Mouse (Mus musculus): ENCODE measurements around the gene Lsamp. TPM values are rescaled to one million over a fixed set of nuclear protein-coding genes. Genes with fewer than 3 reads are reported as not detected.

Lsamp gene
- polyA plus RNA-seq, 1 experiment from 2014 or later = 0.68 TPM

DNA sequence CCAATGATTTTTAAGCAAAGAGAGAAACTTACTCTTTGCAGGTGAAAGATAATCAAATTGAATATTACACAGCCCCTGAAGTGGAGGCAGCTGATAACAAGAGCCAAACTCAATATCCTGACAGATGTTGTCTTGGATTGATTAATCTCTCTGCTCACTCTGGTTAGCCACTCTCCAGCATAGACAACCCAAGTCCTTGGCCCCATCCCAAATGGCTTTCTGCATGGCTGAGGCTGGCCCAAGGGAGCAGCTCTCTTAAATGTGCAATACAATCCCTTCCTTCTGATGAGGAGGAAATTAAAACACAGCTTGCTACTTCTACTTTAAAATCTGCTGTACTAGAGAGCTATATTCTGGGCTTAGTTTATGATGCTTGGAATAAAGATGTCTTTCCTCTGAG lies 1572.9 kb downstream of the Lsamp start:
- no peak overlapping the region for H3K27ac ChIP-seq (ENCODE audit: low read length)
- H3K4me2 ChIP-seq (ENCODE audit: low read depth, low read length) = no peak overlapping the region
- H3K27me3 ChIP-seq (ENCODE audit: control insufficient read depth, insufficient read depth, low read length) = no peaks in the 10 kb centered on the region
- no peak for ATAC-seq (replicated peaks; ENCODE audit: extremely low read depth, insufficient read depth, low FRiP score)
- no peaks in the 10 kb centered on the region for H3K9me3 ChIP-seq (replicated peaks; ENCODE audit: control insufficient read depth, low read length)
- no peaks in the 10 kb centered on the region for H3K4me1 ChIP-seq (ENCODE audit: control insufficient read depth, insufficient read depth, low read length)
- H3K9ac ChIP-seq (ENCODE audit: low read length) = no peak overlapping the region
- H3K4me3 ChIP-seq (ENCODE audit: low read length) = no peak overlapping the region
- no peaks in the 10 kb centered on the region for H3K36me3 ChIP-seq (ENCODE audit: control insufficient read depth, insufficient read depth)

DNA sequence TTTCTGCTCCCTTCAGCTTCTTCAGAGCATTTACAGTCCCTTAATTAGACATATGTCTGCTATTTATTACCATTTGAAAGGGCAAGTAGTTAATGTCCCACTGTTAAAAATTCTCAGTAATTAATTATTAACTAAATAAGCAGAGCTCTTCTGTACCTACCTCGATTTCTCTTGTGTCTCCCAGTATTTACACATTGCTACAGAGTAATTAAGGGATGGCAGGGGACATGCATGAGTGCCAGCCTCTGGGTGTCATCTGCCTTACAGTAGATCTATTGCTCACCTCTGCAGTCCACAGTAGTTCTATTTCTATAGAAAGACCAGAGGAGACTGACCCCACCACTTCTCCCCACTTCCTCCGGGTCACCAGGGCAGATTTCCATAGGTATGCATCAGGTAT lies 1581.1 kb downstream of the Lsamp start:
- Histone ChIP-seq H3K27ac (ENCODE audit: low read length) (no peak overlapping the region), H3K4me1 (ENCODE audit: control insufficient read depth, insufficient read depth, low read length) (no peaks in the 10 kb centered on the region), H3K4me3 (ENCODE audit: low read length) (no peak overlapping the region), H3K9me3 (replicated peaks; ENCODE audit: control insufficient read depth, low read length) (no peaks in the 10 kb centered on the region), H3K27me3 (ENCODE audit: control insufficient read depth, insufficient read depth, low read length) (no peaks in the 10 kb centered on the region), H3K9ac (ENCODE audit: low read length) (no peak overlapping the region), H3K4me2 (ENCODE audit: low read depth, low read length) (no peak overlapping the region), H3K36me3 (ENCODE audit: control insufficient read depth, insufficient read depth) (no peaks in the 10 kb centered on the region)
- ATAC-seq (replicated peaks; ENCODE audit: extremely low read depth, insufficient read depth, low FRiP score) = no peak
- WGBS = 55% methylated on average over 2 of the region's 2 CpGs

DNA sequence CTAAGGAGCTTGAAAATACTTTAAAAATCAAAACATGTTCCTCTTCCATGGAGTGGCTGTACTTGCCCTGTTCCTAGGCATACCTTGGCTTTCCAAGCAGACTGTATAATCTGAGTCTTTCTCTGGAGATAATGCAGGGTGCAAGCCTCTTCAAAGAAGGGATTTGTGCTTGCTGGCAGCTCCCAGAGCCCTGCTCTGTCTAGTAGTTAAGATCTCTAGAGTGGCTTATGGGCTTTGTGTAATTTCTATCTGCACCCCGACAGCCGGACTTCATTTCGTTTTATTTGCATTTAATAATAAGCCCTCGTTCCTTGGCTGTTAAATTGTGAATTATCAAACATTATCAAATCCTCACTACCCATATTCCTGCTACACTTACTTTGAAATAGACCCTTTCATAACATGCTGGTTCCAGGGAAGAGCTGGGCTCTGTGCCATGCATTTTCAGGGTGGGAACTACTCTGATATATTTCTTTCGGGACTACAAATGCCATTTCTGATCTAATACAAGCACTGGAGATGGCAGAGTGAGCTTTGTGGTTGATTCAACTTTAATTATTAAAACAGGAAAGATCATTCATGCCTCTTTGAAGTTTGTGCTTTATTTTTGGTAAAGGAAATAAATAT lies 1604.6 kb downstream of the Lsamp start:
- Histone ChIP-seq H3K27me3 (ENCODE audit: control insufficient read depth, insufficient read depth, low read length) (no peaks in the 10 kb centered on the region), H3K27ac (ENCODE audit: low read length) (no peak overlapping the region), H3K9ac (ENCODE audit: low read length) (no peak overlapping the region), H3K36me3 (ENCODE audit: control insufficient read depth, insufficient read depth) (no peaks in the 10 kb centered on the region), H3K4me1 (ENCODE audit: control insufficient read depth, insufficient read depth, low read length) (no peaks in the 10 kb centered on the region), H3K9me3 (replicated peaks; ENCODE audit: control insufficient read depth, low read length) (no peaks in the 10 kb centered on the region), H3K4me2 (ENCODE audit: low read depth, low read length) (no peak overlapping the region), H3K4me3 (ENCODE audit: low read length) (no peak overlapping the region)
- ATAC-seq (replicated peaks; ENCODE audit: extremely low read depth, insufficient read depth, low FRiP score) = no peak
- 64% methylated on average over 5 of the region's 5 CpGs for WGBS

DNA sequence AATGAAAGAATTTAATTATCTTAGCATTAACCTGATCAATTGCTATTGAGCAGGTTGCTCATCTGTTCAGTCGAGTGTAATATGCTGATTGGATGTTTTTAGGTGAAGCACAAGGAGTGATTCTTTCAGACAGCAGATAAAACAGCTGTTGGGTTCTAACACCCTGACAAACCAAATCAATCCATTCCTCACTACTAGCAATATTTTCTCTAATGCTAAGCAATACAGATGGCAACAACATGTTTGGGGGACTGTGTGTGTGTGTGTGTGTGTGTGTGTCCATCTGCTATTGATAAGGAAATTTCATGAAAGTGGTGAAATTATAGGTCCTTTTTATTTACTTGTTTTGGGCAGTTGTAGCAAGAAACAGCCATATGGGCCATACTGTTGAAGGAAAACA lies 1628.1 kb downstream of the Lsamp start:
- Histone ChIP-seq H3K4me3 (ENCODE audit: low read length) (no peak overlapping the region), H3K9ac (ENCODE audit: low read length) (no peak overlapping the region), H3K4me2 (ENCODE audit: low read depth, low read length) (no peak overlapping the region), H3K27ac (ENCODE audit: low read length) (no peak overlapping the region), H3K9me3 (replicated peaks; ENCODE audit: control insufficient read depth, low read length) (no peaks in the 10 kb centered on the region), H3K4me1 (ENCODE audit: control insufficient read depth, insufficient read depth, low read length) (no peaks in the 10 kb centered on the region), H3K36me3 (ENCODE audit: control insufficient read depth, insufficient read depth) (no peaks in the 10 kb centered on the region), H3K27me3 (ENCODE audit: control insufficient read depth, insufficient read depth, low read length) (no peaks in the 10 kb centered on the region)
- ATAC-seq (replicated peaks; ENCODE audit: extremely low read depth, insufficient read depth, low FRiP score) = no peak
- WGBS = 64% methylated on average over 1 of the region's 1 CpGs

DNA sequence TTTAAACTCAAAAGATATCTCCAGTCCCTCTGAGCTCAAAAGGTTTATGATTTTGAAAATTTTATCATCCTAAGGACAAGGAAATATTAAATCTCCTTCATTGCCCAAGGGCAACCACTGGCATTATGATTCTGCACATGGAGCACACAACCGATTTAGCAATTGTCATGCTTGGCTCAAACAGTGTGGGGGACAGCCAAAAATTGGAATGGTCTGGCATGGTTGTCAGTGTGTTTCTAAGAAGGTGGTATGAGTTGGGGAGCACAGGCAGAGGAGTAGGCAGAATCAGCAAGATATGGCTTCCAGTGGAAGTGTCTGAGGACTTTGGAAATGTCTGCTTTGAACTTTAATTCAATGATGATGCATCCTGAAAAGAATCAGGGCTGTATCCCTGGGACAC lies 1639.7 kb downstream of the Lsamp start:
- ATAC-seq (replicated peaks; ENCODE audit: extremely low read depth, insufficient read depth, low FRiP score) = no peak
- 79% methylated on average over 1 of the region's 1 CpGs for WGBS
- H3K4me3 ChIP-seq (ENCODE audit: low read length) = no peak overlapping the region
- H3K4me1 ChIP-seq (ENCODE audit: control insufficient read depth, insufficient read depth, low read length) = no peaks in the 10 kb centered on the region
- no peak overlapping the region for H3K27ac ChIP-seq (ENCODE audit: low read length)
- H3K9me3 ChIP-seq (replicated peaks; ENCODE audit: control insufficient read depth, low read length) = no peaks in the 10 kb centered on the region
- no peaks in the 10 kb centered on the region for H3K36me3 ChIP-seq (ENCODE audit: control insufficient read depth, insufficient read depth)
- no peaks in the 10 kb centered on the region for H3K27me3 ChIP-seq (ENCODE audit: control insufficient read depth, insufficient read depth, low read length)
- H3K4me2 ChIP-seq (ENCODE audit: low read depth, low read length) = no peak overlapping the region
- no peak overlapping the region for H3K9ac ChIP-seq (ENCODE audit: low read length)

DNA sequence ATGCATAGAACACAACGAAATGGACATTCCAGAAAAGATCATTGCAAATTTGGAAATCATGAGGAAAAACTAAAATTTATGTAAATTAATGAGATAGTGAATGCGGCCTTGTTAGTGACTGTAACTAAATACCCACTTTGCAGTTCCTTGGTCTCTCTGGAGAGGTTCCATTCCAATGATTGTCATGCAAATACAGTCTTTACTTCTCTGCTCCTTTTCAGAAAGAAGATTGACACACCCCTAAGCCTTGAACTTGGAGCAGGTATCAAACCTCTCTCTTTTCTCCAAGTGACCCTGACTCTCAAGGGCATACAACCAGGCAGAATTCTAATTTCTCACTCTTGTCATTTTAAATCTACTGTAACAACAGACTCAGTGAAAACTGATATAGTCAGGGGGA lies 1649.7 kb downstream of the Lsamp start:
- ATAC-seq (replicated peaks; ENCODE audit: extremely low read depth, insufficient read depth, low FRiP score) = no peak
- Histone ChIP-seq H3K4me3 (ENCODE audit: low read length) (no peak overlapping the region), H3K9ac (ENCODE audit: low read length) (no peak overlapping the region), H3K36me3 (ENCODE audit: control insufficient read depth, insufficient read depth) (no peaks in the 10 kb centered on the region), H3K27me3 (ENCODE audit: control insufficient read depth, insufficient read depth, low read length) (no peaks in the 10 kb centered on the region), H3K4me1 (ENCODE audit: control insufficient read depth, insufficient read depth, low read length) (no peaks in the 10 kb centered on the region), H3K9me3 (replicated peaks; ENCODE audit: control insufficient read depth, low read length) (no peaks in the 10 kb centered on the region), H3K27ac (ENCODE audit: low read length) (no peak overlapping the region), H3K4me2 (ENCODE audit: low read depth, low read length) (no peak overlapping the region)
- WGBS = 63% methylated on average over 2 of the region's 2 CpGs

DNA sequence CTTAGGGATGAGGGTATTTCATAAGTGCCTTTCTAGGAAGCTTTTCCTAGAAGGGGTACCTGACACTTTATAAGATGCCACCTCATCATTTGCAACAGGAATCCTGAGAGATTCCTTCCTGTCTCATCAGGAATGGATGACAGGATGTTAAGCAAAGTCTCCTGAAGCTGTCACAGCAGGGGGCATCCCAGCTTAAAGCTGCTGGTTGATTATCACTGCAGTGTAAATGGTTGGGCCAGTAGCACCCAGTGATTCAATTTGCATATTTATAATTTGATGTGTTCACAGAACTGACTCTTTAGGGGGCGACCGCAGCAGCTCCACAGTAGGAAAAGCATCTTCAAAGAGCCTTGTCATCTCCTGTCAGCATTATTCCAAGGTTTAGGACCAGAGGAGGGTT lies 1656.7 kb downstream of the Lsamp start:
- no peaks in the 10 kb centered on the region for H3K36me3 ChIP-seq (ENCODE audit: control insufficient read depth, insufficient read depth)
- H3K9ac ChIP-seq (ENCODE audit: low read length) = no peak overlapping the region
- H3K27me3 ChIP-seq (ENCODE audit: control insufficient read depth, insufficient read depth, low read length) = no peaks in the 10 kb centered on the region
- WGBS = 34% methylated on average over 2 of the region's 2 CpGs
- no peak overlapping the region for H3K4me3 ChIP-seq (ENCODE audit: low read length)
- no peaks in the 10 kb centered on the region for H3K9me3 ChIP-seq (replicated peaks; ENCODE audit: control insufficient read depth, low read length)
- H3K4me2 ChIP-seq (ENCODE audit: low read depth, low read length) = no peak overlapping the region
- no peak overlapping the region for H3K27ac ChIP-seq (ENCODE audit: low read length)
- H3K4me1 ChIP-seq (ENCODE audit: control insufficient read depth, insufficient read depth, low read length) = no peaks in the 10 kb centered on the region
- no peak for ATAC-seq (replicated peaks; ENCODE audit: extremely low read depth, insufficient read depth, low FRiP score)

DNA sequence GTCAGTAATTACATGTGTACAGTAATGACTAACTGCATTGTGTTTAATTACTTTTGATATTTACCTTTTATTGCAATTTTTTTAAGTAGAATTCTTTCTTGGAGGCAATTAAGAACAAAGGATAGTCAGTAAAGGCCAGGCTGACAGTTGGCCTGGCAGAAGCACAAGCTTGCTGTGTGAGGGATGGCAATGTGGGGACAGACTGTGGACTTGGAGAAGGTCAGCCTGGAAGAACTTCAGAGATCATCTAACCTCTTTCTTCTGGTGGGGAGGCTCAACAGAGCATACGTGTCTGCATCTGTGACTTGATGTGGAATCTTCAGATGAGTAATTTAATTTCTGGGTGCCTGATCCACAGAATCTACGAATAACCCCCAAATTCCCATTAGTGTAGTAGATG lies 1669.1 kb downstream of the Lsamp start:
- no peaks in the 10 kb centered on the region for H3K27me3 ChIP-seq (ENCODE audit: control insufficient read depth, insufficient read depth, low read length)
- no peaks in the 10 kb centered on the region for H3K9me3 ChIP-seq (replicated peaks; ENCODE audit: control insufficient read depth, low read length)
- no peaks in the 10 kb centered on the region for H3K36me3 ChIP-seq (ENCODE audit: control insufficient read depth, insufficient read depth)
- no peak overlapping the region for H3K4me2 ChIP-seq (ENCODE audit: low read depth, low read length)
- no peak for ATAC-seq (replicated peaks; ENCODE audit: extremely low read depth, insufficient read depth, low FRiP score)
- no peak overlapping the region for H3K9ac ChIP-seq (ENCODE audit: low read length)
- H3K4me3 ChIP-seq (ENCODE audit: low read length) = no peak overlapping the region
- 67% methylated on average over 2 of the region's 2 CpGs for WGBS
- H3K27ac ChIP-seq (ENCODE audit: low read length) = no peak overlapping the region
- no peaks in the 10 kb centered on the region for H3K4me1 ChIP-seq (ENCODE audit: control insufficient read depth, insufficient read depth, low read length)

DNA sequence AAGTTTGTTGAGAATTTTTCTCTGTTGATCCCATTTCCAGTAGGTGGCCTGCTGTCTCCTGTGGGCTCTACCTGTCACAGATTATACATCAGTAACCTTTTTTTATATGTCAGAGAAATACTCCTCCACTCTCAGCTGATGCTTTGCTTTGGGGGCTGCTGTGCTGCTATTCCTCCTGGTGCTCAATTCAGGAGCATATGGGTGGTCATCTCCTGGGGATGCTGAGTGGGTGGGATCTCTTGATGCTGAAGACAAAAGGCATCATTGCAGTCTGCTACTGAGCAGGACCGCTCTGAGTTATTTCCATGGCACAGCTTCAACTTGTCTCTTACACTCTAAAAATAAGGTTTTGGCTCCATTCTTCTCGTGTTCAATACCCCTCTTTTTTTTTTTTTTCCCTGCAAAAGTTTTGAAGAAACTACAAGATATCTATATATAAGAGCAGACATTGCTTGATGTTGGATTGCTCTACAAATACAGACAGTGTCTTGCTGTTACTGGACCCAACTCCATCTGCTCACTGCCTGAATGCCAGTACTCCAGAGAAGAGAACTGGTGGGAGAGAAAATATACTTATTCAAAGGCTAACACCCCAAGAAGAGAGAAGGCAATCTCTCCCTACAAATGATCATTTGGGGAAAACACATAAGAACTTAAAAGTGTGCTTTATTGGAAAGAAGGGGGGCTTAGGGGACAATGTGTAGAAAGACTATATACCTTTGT lies 1690.3 kb downstream of the Lsamp start:
- Histone ChIP-seq H3K4me3 (ENCODE audit: low read length) (no peak overlapping the region), H3K27ac (ENCODE audit: low read length) (no peak overlapping the region), H3K27me3 (ENCODE audit: control insufficient read depth, insufficient read depth, low read length) (no peaks in the 10 kb centered on the region), H3K9ac (ENCODE audit: low read length) (no peak overlapping the region), H3K9me3 (replicated peaks; ENCODE audit: control insufficient read depth, low read length) (no peaks in the 10 kb centered on the region), H3K4me1 (ENCODE audit: control insufficient read depth, insufficient read depth, low read length) (no peaks in the 10 kb centered on the region), H3K36me3 (ENCODE audit: control insufficient read depth, insufficient read depth) (no peaks in the 10 kb centered on the region), H3K4me2 (ENCODE audit: low read depth, low read length) (no peak overlapping the region)
- ATAC-seq (replicated peaks; ENCODE audit: extremely low read depth, insufficient read depth, low FRiP score) = no peak
- 60% methylated on average over 2 of the region's 2 CpGs for WGBS
